ENCODE assay signal across 27 mouse cellular contexts in the genomic region with DNA sequence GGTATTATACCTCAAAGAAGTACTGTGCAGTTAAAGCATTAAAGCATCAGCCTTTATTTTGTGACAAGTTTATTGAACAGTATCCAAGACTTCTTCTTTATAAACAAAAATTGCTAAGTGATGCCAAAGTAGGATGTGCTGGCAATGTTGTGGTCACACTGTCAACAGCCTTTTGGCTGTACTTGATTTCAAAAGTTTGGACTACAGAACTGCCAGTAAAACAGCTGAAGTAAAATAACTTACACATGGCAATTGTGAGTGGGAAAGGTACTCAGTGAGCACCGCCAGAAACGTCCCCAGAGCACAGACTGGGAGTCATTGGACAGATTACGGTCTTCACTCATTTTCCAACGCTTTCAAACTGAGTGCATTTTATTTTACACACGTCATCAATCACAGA. TPM values are rescaled to one million over a fixed set of nuclear protein-coding genes. Genes with fewer than 3 reads are reported as not detected.
A peak's percentile ranks its signal among the peaks of the same experiment; 100 is the strongest.
DNase-seq lines count a peak whose midpoint lies in the region; ATAC-seq and TF ChIP-seq lines count a peak whose summit lies in the region.
"Had no signal": no experiment of that assay in that cellular context is flagged by ENCODE, and none has a peak within 500 bp of the region (broad histone marks: within the 10 kb centered on the region; RNA-seq: fewer than 3 reads in every experiment).

No protein-coding gene starts in this region.

- H3K4me3 ChIP-seq in lung, embryonic 14.5 days (ENCODE audit: low read depth, low read length), result no peak overlapping the region
- H3K4me3 ChIP-seq in lung, adult 2 months (replicated peaks; ENCODE audit: extremely low read depth, low read depth, low read length), result no peak overlapping the region
- H3K4me3 ChIP-seq in CH12.LX (replicated peaks in 1 of 3; ENCODE audit: low read depth in 2 of 3, low read length in 2 of 3, poor library complexity in 1 of 3), result no peak overlapping the region
- no peak overlapping the region for H3K4me3 ChIP-seq in midbrain, embryonic 15.5 days
- no peak overlapping the region for H3K4me3 ChIP-seq in midbrain, embryonic 14.5 days (replicated peaks; ENCODE audit: low read depth, low read length)
- H3K4me3 ChIP-seq: embryonic facial prominence, embryonic 13.5 days; forebrain, embryonic 13.5 days; gastrocnemius, adult 2 months; heart, embryonic 10.5 days; hindbrain, embryonic 12.5 days had no signal

- H3K9ac ChIP-seq in lung, embryonic 14.5 days, result no peak overlapping the region
- H3K9ac ChIP-seq in CH12.LX (ENCODE audit: insufficient read depth, low read depth), result no peak overlapping the region
- no peak overlapping the region for H3K9ac ChIP-seq in midbrain, embryonic 15.5 days
- no peak overlapping the region for H3K9ac ChIP-seq in midbrain, embryonic 14.5 days (replicated peaks; ENCODE audit: low read length)
- H3K9ac ChIP-seq: embryonic facial prominence, embryonic 13.5 days; forebrain, embryonic 13.5 days; hindbrain, embryonic 12.5 days had no signal

- TF ChIP-seq RAD21 in CH12.LX (IDR thresholded peaks at IDR 0.05; ENCODE audit: low read depth, low read length), result no peak

- no peak for TF ChIP-seq EP300 in CH12.LX (IDR thresholded peaks at IDR 0.05; ENCODE audit: low read length)

- H3K36me3 ChIP-seq in lung, embryonic 14.5 days (ENCODE audit: insufficient read depth), result peaks cover 43% of the 10 kb centered on the region
- H3K36me3 ChIP-seq in CH12.LX (replicated peaks in 1 of 2; ENCODE audit: control insufficient read depth in 1 of 2, insufficient read depth in 1 of 2, low read length in 1 of 2), result peaks cover 20 to 67% of the 10 kb centered on the region in 2 experiments
- peaks cover 8% of the 10 kb centered on the region; the same call in 1 of the 2 replicates for H3K36me3 ChIP-seq in midbrain, embryonic 15.5 days (replicated peaks)
- H3K36me3 ChIP-seq in midbrain, embryonic 14.5 days (ENCODE audit: control insufficient read depth, insufficient read depth, low read length), result peaks cover 35% of the 10 kb centered on the region

- H3K27me3 ChIP-seq in lung, embryonic 14.5 days (ENCODE audit: insufficient read depth, low read length), result no peaks in the 10 kb centered on the region
- H3K27me3 ChIP-seq in CH12.LX (replicated peaks), result no peaks in the 10 kb centered on the region
- no peaks in the 10 kb centered on the region for H3K27me3 ChIP-seq in midbrain, embryonic 15.5 days (replicated peaks)
- H3K27me3 ChIP-seq in midbrain, embryonic 14.5 days (ENCODE audit: control insufficient read depth, insufficient read depth, low read length), result no peaks in the 10 kb centered on the region
- H3K27me3 ChIP-seq: embryonic facial prominence, embryonic 13.5 days; forebrain, embryonic 13.5 days; hindbrain, embryonic 12.5 days; Patski had no signal

- dilution Hi-C loops in CH12.LX (cut with MboI; ENCODE audit: extremely low pct_ligation_motif_present, extremely low pct_unique_long_range_greater_than_20kb, low sequenced_read_pairs), result no loop called here

- H3K79me2 ChIP-seq in CH12.LX (replicated peaks; ENCODE audit: control insufficient read depth, extremely low read depth, insufficient read depth, poor library complexity, severe bottlenecking), result peaks cover 3% of the 10 kb centered on the region; the same call in 1 of the 2 replicates

- peak; percentile 72 for DNase-seq in lung, embryonic 14.5 days
- no peak for DNase-seq in lung, adult 2 months
- DNase-seq in CH12.LX (ENCODE audit: extremely low read depth), result no peak
- DNase-seq in adipocyte (ENCODE audit: low spot score), result peak; percentile 67
- DNase-seq in lung, postnatal 36 days, result peak; percentile 22
- DNase-seq in midbrain, embryonic 14.5 days, result no peak
- DNase-seq: adrenal gland, adult 2 months; adrenal gland, postnatal 25 days; B cell, adult 2 months; cerebellum, adult 18-20 months; cerebellum, adult 9-11 months; cerebellum, postnatal 36 days; gastrocnemius, adult 2 months; gastrocnemius, postnatal 25 days; heart, postnatal 10 days; heart, postnatal 4 days had no signal

- H3K9me3 ChIP-seq in lung, embryonic 14.5 days (ENCODE audit: low read depth, low read length), result no peaks in the 10 kb centered on the region
- H3K9me3 ChIP-seq in CH12.LX (replicated peaks; ENCODE audit: low read length), result no peaks in the 10 kb centered on the region
- no peaks in the 10 kb centered on the region for H3K9me3 ChIP-seq in midbrain, embryonic 15.5 days
- no peaks in the 10 kb centered on the region for H3K9me3 ChIP-seq in midbrain, embryonic 14.5 days (ENCODE audit: control insufficient read depth, low read length)
- H3K9me3 ChIP-seq: embryonic facial prominence, embryonic 13.5 days; forebrain, embryonic 13.5 days; heart, embryonic 10.5 days; hindbrain, embryonic 12.5 days had no signal

- TF ChIP-seq POLR2A in lung, adult 2 months (IDR thresholded peaks at IDR 0.05; ENCODE audit: borderline replicate concordance, extremely low read depth, low read depth, low read length), result no peak
- no peak for TF ChIP-seq POLR2A in CH12.LX (IDR thresholded peaks at IDR 0.05; ENCODE audit: low read depth, low read length)

- 54% methylated on average over 5 of the region's 5 CpGs for WGBS in lung, embryonic 14.5 days
- WGBS in lung, adult 2 months, result 56% methylated on average over 5 of the region's 5 CpGs
- WGBS in midbrain, embryonic 15.5 days, result 86% methylated on average over 5 of the region's 5 CpGs
- WGBS in midbrain, embryonic 14.5 days, result 85% methylated on average over 5 of the region's 5 CpGs

- H3K27ac ChIP-seq in lung, embryonic 14.5 days (ENCODE audit: low read depth), result no peak overlapping the region
- H3K27ac ChIP-seq in CH12.LX (ENCODE audit: insufficient read depth, low read depth), result no peak overlapping the region
- H3K27ac ChIP-seq in midbrain, embryonic 15.5 days, result no peak overlapping the region
- H3K27ac ChIP-seq in midbrain, embryonic 14.5 days (replicated peaks; ENCODE audit: low read depth, low read length), result no peak overlapping the region
- H3K27ac ChIP-seq: embryonic facial prominence, embryonic 13.5 days; forebrain, embryonic 13.5 days; gastrocnemius, adult 2 months; heart, embryonic 10.5 days; hindbrain, embryonic 12.5 days had no signal

- ATAC-seq in lung, embryonic 14.5 days (ENCODE audit: insufficient read depth), result 0 out of 2 replicates have a peak, but pooled peaks have one; percentile 44
- no peak for ATAC-seq in midbrain, embryonic 15.5 days (replicated peaks)
- no peak for ATAC-seq in midbrain, embryonic 14.5 days (ENCODE audit: low FRiP score, low TSS enrichment)
- ATAC-seq: activated CD4-positive, CD25-positive, alpha-beta regulatory T cell, adult 4 months; CD4-positive, CD25-positive, alpha-beta regulatory T cell, adult 4 months; forebrain, embryonic 13.5 days; hindbrain, embryonic 16.5 days; Patski had no signal

- H3K4me1 ChIP-seq in lung, embryonic 14.5 days (ENCODE audit: insufficient read depth), result no peaks in the 10 kb centered on the region
- H3K4me1 ChIP-seq in lung, adult 2 months (ENCODE audit: control insufficient read depth, insufficient read depth, low read length), result peaks cover 4% of the 10 kb centered on the region; the same call in 1 of the 2 replicates
- H3K4me1 ChIP-seq in CH12.LX (ENCODE audit: control insufficient read depth in 1 of 2, insufficient read depth in 2 of 2), result peaks cover 4 to 8% of the 10 kb centered on the region in 2 experiments; a peak in 2 of 4 replicates
- H3K4me1 ChIP-seq in midbrain, embryonic 15.5 days, result peaks cover 17% of the 10 kb centered on the region; the same call in 1 of the 2 replicates
- H3K4me1 ChIP-seq in midbrain, embryonic 14.5 days (ENCODE audit: control insufficient read depth, insufficient read depth, low read length), result peaks cover 3% of the 10 kb centered on the region; the same call in 1 of the 2 replicates

- in situ Hi-C loops in CH12.LX (cut with MboI; ENCODE audit: low pct_ligation_motif_present, low pct_unique_long_range_greater_than_20kb, low sequenced_read_pairs), result no loop called here

- TF ChIP-seq CTCF in lung, embryonic 14.5 days (IDR thresholded peaks at IDR 0.05; ENCODE audit: low read depth), result no peak
- no peak for TF ChIP-seq CTCF in lung, adult 2 months (IDR thresholded peaks at IDR 0.05; ENCODE audit: insufficient read depth, low read length)
- TF ChIP-seq CTCF in CH12.LX (conservative IDR thresholded peaks at IDR 0.05 in 1 of 2, IDR thresholded peaks at IDR 0.05 in 1 of 2; ENCODE audit: low read depth in 2 of 2, low read length in 2 of 2), result no peak

- H3K4me2 ChIP-seq in lung, embryonic 14.5 days, result no peak overlapping the region
- no peak overlapping the region for H3K4me2 ChIP-seq in CH12.LX (ENCODE audit: insufficient read depth, low read depth, poor library complexity, severe bottlenecking)
- H3K4me2 ChIP-seq in midbrain, embryonic 15.5 days, result no peak overlapping the region
- no peak overlapping the region for H3K4me2 ChIP-seq in midbrain, embryonic 14.5 days (ENCODE audit: low read length)
- H3K4me2 ChIP-seq: embryonic facial prominence, embryonic 13.5 days; forebrain, embryonic 13.5 days; hindbrain, embryonic 12.5 days had no signal

RNA-seq across cellular contexts. Expression of gene Cpne1, which starts 19.8 kb away (rescaled TPM):
- polyA plus RNA-seq in lung, embryonic 14.5 days (2014; fragmentation: Nextera tagmentation; extraction: Ambion mirVana), result 66.7 and 70.2 TPM in 2 replicates
- 114 and 121 TPM in 2 replicates for polyA plus RNA-seq in lung, adult 2 months (2012; rRNA removed)
- total RNA-seq in CH12.LX (2012; rRNA removed), result 36.8 and 39.8 TPM in 2 replicates
- 34.0 and 36.6 TPM in 2 replicates for total RNA-seq in CH12.LX (2014; rRNA removed)
- polyA plus RNA-seq in CH12.LX (2012; ENCODE audit: insufficient read length, low read depth), result 24.6 and 33.0 TPM in 2 replicates
- polyA plus RNA-seq in midbrain, embryonic 15.5 days (2015; fragmentation: Nextera tagmentation; extraction: Ambion mirVana), result 27.5 and 29.6 TPM in 2 replicates
- polyA plus RNA-seq in midbrain, embryonic 14.5 days (2014; fragmentation: Nextera tagmentation; extraction: Ambion mirVana), result 21.4 and 23.2 TPM in 2 replicates

RNA-seq across cellular contexts. Expression of gene Rbm12, which starts 19.9 kb away (rescaled TPM):
- 36.9 and 41.2 TPM in 2 replicates for polyA plus RNA-seq in lung, embryonic 14.5 days (2014; fragmentation: Nextera tagmentation; extraction: Ambion mirVana)
- 12.5 and 21.1 TPM in 2 replicates for polyA plus RNA-seq in lung, adult 2 months (2012; rRNA removed)
- total RNA-seq in CH12.LX (2012; rRNA removed) (9.6 and 13.2 TPM in 2 replicates), CH12.LX (2014; rRNA removed) (20.7 and 25.2 TPM in 2 replicates)
- 33.4 and 36.5 TPM in 2 replicates for polyA plus RNA-seq in CH12.LX (2012; ENCODE audit: insufficient read length, low read depth)
- 25.8 and 26.6 TPM in 2 replicates for polyA plus RNA-seq in midbrain, embryonic 15.5 days (2015; fragmentation: Nextera tagmentation; extraction: Ambion mirVana)
- 23.6 and 34.0 TPM in 2 replicates for polyA plus RNA-seq in midbrain, embryonic 14.5 days (2014; fragmentation: Nextera tagmentation; extraction: Ambion mirVana)

RNA-seq across cellular contexts. Expression of gene Spag4, which starts 27.0 kb away (rescaled TPM):
- polyA plus RNA-seq in lung, embryonic 14.5 days (2014; fragmentation: Nextera tagmentation; extraction: Ambion mirVana), result 3.2 and 3.9 TPM in 2 replicates
- 1.1 and 1.8 TPM in 2 replicates for polyA plus RNA-seq in lung, adult 2 months (2012; rRNA removed)
- 3.1 and 3.6 TPM in 2 replicates for total RNA-seq in CH12.LX (2012; rRNA removed)
- 2.2 and 3.0 TPM in 2 replicates for total RNA-seq in CH12.LX (2014; rRNA removed)
- 2.6 and 2.9 TPM in 2 replicates for polyA plus RNA-seq in CH12.LX (2012; ENCODE audit: insufficient read length, low read depth)
- polyA plus RNA-seq in midbrain, embryonic 15.5 days (2015; fragmentation: Nextera tagmentation; extraction: Ambion mirVana), result 7.6 and 8.0 TPM in 2 replicates
- 4.7 and 6.0 TPM in 2 replicates for polyA plus RNA-seq in midbrain, embryonic 14.5 days (2014; fragmentation: Nextera tagmentation; extraction: Ambion mirVana)
- polyA plus RNA-seq: activated CD4-positive, CD25-positive, alpha-beta regulatory T cell, adult 4 months had no signal

RNA-seq across cellular contexts. Expression of gene Gm28036, which starts 35.0 kb away (rescaled TPM):
- 11.0 and 16.6 TPM in 2 replicates for polyA plus RNA-seq in lung, embryonic 14.5 days (2014; fragmentation: Nextera tagmentation; extraction: Ambion mirVana)
- polyA plus RNA-seq in lung, adult 2 months (2012; rRNA removed), result 5.1 and 6.5 TPM in 2 replicates
- total RNA-seq in CH12.LX (2012; rRNA removed) (14.7 and 18.8 TPM in 2 replicates), CH12.LX (2014; rRNA removed) (10.5 and 17.0 TPM in 2 replicates)
- 15.3 and 18.4 TPM in 2 replicates for polyA plus RNA-seq in CH12.LX (2012; ENCODE audit: insufficient read length, low read depth)
- 15.6 and 20.9 TPM in 2 replicates for polyA plus RNA-seq in midbrain, embryonic 15.5 days (2015; fragmentation: Nextera tagmentation; extraction: Ambion mirVana)
- 5.8 and 19.2 TPM in 2 replicates for polyA plus RNA-seq in midbrain, embryonic 14.5 days (2014; fragmentation: Nextera tagmentation; extraction: Ambion mirVana)

RNA-seq across cellular contexts. Expression of gene Fer1l4, which starts 39.2 kb away (rescaled TPM):
- polyA plus RNA-seq in lung, embryonic 14.5 days (2014; fragmentation: Nextera tagmentation; extraction: Ambion mirVana), result not detected in 2 replicates
- polyA plus RNA-seq in lung, adult 2 months (2012; rRNA removed), result 0.63 and 0.98 TPM in 2 replicates
- total RNA-seq in CH12.LX (2012; rRNA removed) (not detected in 2 replicates), CH12.LX (2014; rRNA removed) (not detected in 2 replicates)
- not detected in 2 replicates for polyA plus RNA-seq in CH12.LX (2012; ENCODE audit: insufficient read length, low read depth)
- polyA plus RNA-seq in midbrain, embryonic 15.5 days (2015; fragmentation: Nextera tagmentation; extraction: Ambion mirVana), result 0.13 TPM in 1 of 2 replicates, not detected in the other
- polyA plus RNA-seq in midbrain, embryonic 14.5 days (2014; fragmentation: Nextera tagmentation; extraction: Ambion mirVana), result 0.09 TPM in 1 of 2 replicates, not detected in the other
- total RNA-seq: adrenal gland, adult 2 months; adrenal gland, postnatal 25 days; gastrocnemius, adult 2 months; gastrocnemius, postnatal 25 days; granulocyte monocyte progenitor cell, adult 5-6 weeks; heart, postnatal 10 days; heart, postnatal 4 days had no signal
- polyA plus RNA-seq: activated CD4-positive, CD25-positive, alpha-beta regulatory T cell, adult 4 months; adrenal gland, adult 2 months; CD4-positive, CD25-positive, alpha-beta regulatory T cell, adult 4 months; forebrain, embryonic 13.5 days; heart, embryonic 10.5 days; heart, embryonic 14.5 days; hindbrain, embryonic 16.5 days; Patski had no signal

Comparison
In these comparisons a context has a peak if more than half of its experiments do, and no peak if none do; other contexts are left out.
1. DNase-seq: peak in lung, embryonic 14.5 days (single experiment), adipocyte (single experiment) and lung, postnatal 36 days (single experiment); none in lung, adult 2 months (single experiment), CH12.LX (single experiment) and midbrain, embryonic 14.5 days (single experiment).